Mouse (Mus musculus): ENCODE results near the gene Adgrv1. TPM values are rescaled to one million over a fixed set of nuclear protein-coding genes. Genes with fewer than 3 reads are reported as not detected.
A peak's percentile ranks its signal among the peaks of the same experiment; 100 is the strongest.

Gene Adgrv1
- polyA plus RNA-seq, 1 experiment from 2014 or later, result 0.76 TPM

DNA sequence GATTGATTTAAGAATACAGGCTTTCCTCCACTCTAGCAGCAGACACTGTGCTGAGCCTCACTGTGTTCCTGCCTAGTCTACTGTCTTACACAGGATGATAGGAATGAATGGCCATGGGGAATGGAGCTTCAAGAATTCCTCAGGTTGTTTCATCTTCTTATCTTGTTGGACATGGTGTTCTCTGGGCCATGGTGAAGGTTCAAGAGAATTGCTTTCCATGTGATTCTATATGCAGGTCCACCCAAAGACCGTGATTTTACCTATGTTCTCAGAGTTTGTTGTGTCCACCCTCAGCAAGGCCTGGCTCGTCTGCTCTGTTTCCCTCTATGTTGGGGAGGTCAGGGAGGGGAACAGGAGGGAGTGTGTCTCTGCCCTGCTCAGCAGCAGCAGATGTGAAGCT is 26.0 kb downstream of the Adgrv1 start:
- H3K4me1 ChIP-seq (replicated peaks), result no peaks in the 10 kb centered on the region
- H3K4me3 ChIP-seq, result no peak overlapping the region
- no peak overlapping the region for H3K4me2 ChIP-seq
- no peaks in the 10 kb centered on the region for H3K9me3 ChIP-seq (replicated peaks)
- H3K9ac ChIP-seq, result no peak overlapping the region
- no peaks in the 10 kb centered on the region for H3K27me3 ChIP-seq
- WGBS, result 66% methylated on average over 2 of the region's 2 CpGs
- no peak overlapping the region for H3K27ac ChIP-seq
- ATAC-seq (replicated peaks; ENCODE audit: insufficient number of reproducible peaks, insufficient read depth, low FRiP score, low read depth), result no peak
- no peaks in the 10 kb centered on the region for H3K36me3 ChIP-seq

DNA sequence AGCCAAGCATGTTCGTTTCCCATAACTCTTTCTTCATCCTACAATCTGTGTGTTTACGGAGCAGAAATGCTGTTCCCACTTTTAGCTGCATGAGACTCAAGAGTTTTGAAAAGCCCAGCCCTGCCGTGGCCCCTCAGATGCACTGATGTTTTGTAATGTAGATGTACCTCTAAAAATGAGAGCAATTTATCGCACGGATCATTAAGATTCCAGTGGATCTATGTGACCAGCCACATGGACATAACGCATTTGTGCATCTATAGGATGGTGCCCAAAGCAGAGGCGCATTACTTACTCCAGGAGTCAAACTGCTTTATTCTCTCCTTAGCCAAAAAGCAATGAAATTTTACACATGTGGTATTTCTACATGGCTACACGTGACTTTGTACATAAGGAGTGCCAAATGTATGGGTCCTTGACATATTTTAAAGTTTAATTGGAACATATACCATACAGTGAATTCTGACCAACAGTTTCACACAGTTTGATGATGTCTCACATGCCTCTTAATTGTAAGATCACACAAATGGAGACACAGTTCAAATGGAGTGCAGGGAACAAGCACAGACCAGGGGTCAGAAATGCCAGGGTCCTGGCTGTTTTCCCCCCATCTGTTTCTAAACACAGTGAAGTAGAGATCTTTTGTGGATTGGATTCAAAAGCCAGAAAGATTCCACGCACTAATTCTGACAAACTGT is 35.9 kb downstream of the Adgrv1 start:
- ATAC-seq (replicated peaks; ENCODE audit: insufficient number of reproducible peaks, insufficient read depth, low FRiP score, low read depth), result no peak
- WGBS, result 81% methylated on average over 9 of the region's 9 CpGs
- no peak overlapping the region for H3K4me2 ChIP-seq

GRCm38 (mm10) chr13:81578692-81579091 is 54.3 kb downstream of the Adgrv1 start:
- ATAC-seq (replicated peaks; ENCODE audit: insufficient number of reproducible peaks, insufficient read depth, low FRiP score, low read depth), result no peak

More for the DNA sequence above, 35.9 kb downstream of the Adgrv1 start:
- Histone ChIP-seq H3K27ac (no peak overlapping the region), H3K9ac (no peak overlapping the region), H3K27me3 (no peaks in the 10 kb centered on the region), H3K36me3 (no peaks in the 10 kb centered on the region), H3K9me3 (replicated peaks) (no peaks in the 10 kb centered on the region), H3K4me3 (no peak overlapping the region), H3K4me1 (replicated peaks) (no peaks in the 10 kb centered on the region)

GRCm38 (mm10) chr13:81570241-81570821 is 62.6 kb downstream of the Adgrv1 start:
- H3K4me3 ChIP-seq, result peak overlapping the region; percentile 18
- no peak for ATAC-seq (replicated peaks; ENCODE audit: insufficient number of reproducible peaks, insufficient read depth, low FRiP score, low read depth)
- peak overlapping the region; percentile 57 for H3K4me2 ChIP-seq
- no peaks in the 10 kb centered on the region for H3K36me3 ChIP-seq
- WGBS, result 42% methylated on average over 12 of the region's 12 CpGs
- no peak overlapping the region for H3K27ac ChIP-seq
- H3K4me1 ChIP-seq (replicated peaks), result peaks cover 6% of the 10 kb centered on the region
- no peak overlapping the region for H3K9ac ChIP-seq
- H3K27me3 ChIP-seq, result no peaks in the 10 kb centered on the region
- H3K9me3 ChIP-seq (replicated peaks), result no peaks in the 10 kb centered on the region

More at GRCm38 (mm10) chr13:81578692-81579091, 54.3 kb downstream of the Adgrv1 start:
- Histone ChIP-seq H3K36me3 (no peaks in the 10 kb centered on the region), H3K9me3 (replicated peaks) (no peaks in the 10 kb centered on the region), H3K27me3 (no peaks in the 10 kb centered on the region), H3K4me2 (no peak overlapping the region), H3K4me1 (replicated peaks) (no peaks in the 10 kb centered on the region), H3K9ac (no peak overlapping the region), H3K4me3 (no peak overlapping the region), H3K27ac (no peak overlapping the region)
- WGBS, result 49% methylated on average over 8 of the region's 8 CpGs

GRCm38 (mm10) chr13:81550024-81550423 is 82.9 kb downstream of the Adgrv1 start:
- Histone ChIP-seq H3K9ac (no peak overlapping the region), H3K36me3 (no peaks in the 10 kb centered on the region), H3K9me3 (replicated peaks) (no peaks in the 10 kb centered on the region), H3K27me3 (no peaks in the 10 kb centered on the region), H3K4me2 (no peak overlapping the region), H3K4me1 (replicated peaks) (no peaks in the 10 kb centered on the region), H3K4me3 (no peak overlapping the region), H3K27ac (no peak overlapping the region)
- ATAC-seq (replicated peaks; ENCODE audit: insufficient number of reproducible peaks, insufficient read depth, low FRiP score, low read depth), result no peak
- whole genome bisulfite sequencing, result 85% methylated on average over 1 of the region's 1 CpGs

GRCm38 (mm10) chr13:81534916-81535315 is 98.0 kb downstream of the Adgrv1 start:
- H3K27ac ChIP-seq, result no peak overlapping the region
- H3K9ac ChIP-seq, result no peak overlapping the region
- H3K36me3 ChIP-seq, result no peaks in the 10 kb centered on the region
- ATAC-seq (replicated peaks; ENCODE audit: insufficient number of reproducible peaks, insufficient read depth, low FRiP score, low read depth), result no peak
- no peaks in the 10 kb centered on the region for H3K9me3 ChIP-seq (replicated peaks)
- WGBS, result 72% methylated on average over 2 of the region's 2 CpGs
- H3K27me3 ChIP-seq, result no peaks in the 10 kb centered on the region
- H3K4me2 ChIP-seq, result no peak overlapping the region
- H3K4me1 ChIP-seq (replicated peaks), result no peaks in the 10 kb centered on the region
- no peak overlapping the region for H3K4me3 ChIP-seq

DNA sequence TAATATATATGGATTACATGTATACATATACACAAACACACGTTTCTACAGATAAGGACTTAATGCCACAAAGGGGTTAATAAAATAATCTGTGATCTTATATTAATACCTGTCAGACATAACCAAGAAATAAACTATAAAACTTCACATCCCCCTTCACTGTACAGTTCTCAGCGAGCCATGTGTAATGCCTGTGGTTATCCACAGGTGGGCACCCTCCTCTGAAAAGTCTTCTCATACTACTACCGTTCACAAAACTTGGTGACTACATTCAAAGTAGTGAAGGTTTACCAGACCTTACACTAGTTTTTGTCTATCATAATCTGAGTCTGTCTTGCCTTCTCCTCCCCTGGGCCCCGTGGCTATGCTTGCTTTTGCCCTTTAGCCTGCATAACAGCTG is 106.3 kb downstream of the Adgrv1 start:
- WGBS, result 38% methylated on average over 4 of the region's 4 CpGs
- Histone ChIP-seq H3K36me3 (no peaks in the 10 kb centered on the region), H3K9me3 (replicated peaks) (no peaks in the 10 kb centered on the region), H3K4me1 (replicated peaks) (no peaks in the 10 kb centered on the region), H3K27me3 (no peaks in the 10 kb centered on the region), H3K27ac (no peak overlapping the region), H3K4me2 (no peak overlapping the region), H3K4me3 (no peak overlapping the region), H3K9ac (no peak overlapping the region)
- no peak for ATAC-seq (replicated peaks; ENCODE audit: insufficient number of reproducible peaks, insufficient read depth, low FRiP score, low read depth)

DNA sequence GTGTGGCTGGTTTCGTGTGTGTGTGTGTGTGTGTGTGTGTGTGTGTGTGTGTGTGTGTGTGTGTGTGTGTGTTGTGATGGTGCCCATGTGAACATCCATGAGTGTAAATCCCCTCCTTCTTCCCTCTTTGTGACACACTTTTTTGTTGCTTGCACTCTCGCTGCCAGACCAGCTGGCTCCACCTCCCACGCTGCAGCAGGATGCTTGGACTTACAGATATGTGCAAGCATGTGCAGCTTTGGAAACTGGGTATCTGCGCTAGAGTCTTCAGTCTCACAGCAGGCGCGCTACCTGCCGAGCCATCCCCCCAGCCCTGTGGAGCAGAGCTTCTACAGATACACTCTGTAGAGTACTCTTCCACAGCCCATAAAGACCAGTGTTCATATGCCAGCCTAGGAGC is 122.8 kb downstream of the Adgrv1 start:
- no peak overlapping the region for H3K27ac ChIP-seq
- H3K4me1 ChIP-seq (replicated peaks), result no peaks in the 10 kb centered on the region
- 71% methylated on average over 7 of the region's 7 CpGs for WGBS
- H3K4me3 ChIP-seq, result no peak overlapping the region
- no peaks in the 10 kb centered on the region for H3K36me3 ChIP-seq
- no peak for ATAC-seq (replicated peaks; ENCODE audit: insufficient number of reproducible peaks, insufficient read depth, low FRiP score, low read depth)
- no peaks in the 10 kb centered on the region for H3K9me3 ChIP-seq (replicated peaks)
- no peak overlapping the region for H3K9ac ChIP-seq
- H3K4me2 ChIP-seq, result no peak overlapping the region
- H3K27me3 ChIP-seq, result no peaks in the 10 kb centered on the region

- Histone ChIP-seq H3K36me3 (no peaks in the 10 kb centered on the region), H3K27ac (no peak overlapping the region), H3K27me3 (no peaks in the 10 kb centered on the region), H3K4me2 (no peak overlapping the region), H3K4me3 (no peak overlapping the region), H3K9ac (no peak overlapping the region), H3K4me1 (replicated peaks) (no peaks in the 10 kb centered on the region), H3K9me3 (replicated peaks) (no peaks in the 10 kb centered on the region)
- WGBS, result 70% methylated on average over 3 of the region's 3 CpGs
- no peak for ATAC-seq (replicated peaks; ENCODE audit: insufficient number of reproducible peaks, insufficient read depth, low FRiP score, low read depth)
These were observed 135.9 kb downstream of the Adgrv1 start for GRCm38 (mm10) chr13:81497035-81497434.

- no peaks in the 10 kb centered on the region for H3K4me1 ChIP-seq (replicated peaks)
- ATAC-seq (replicated peaks; ENCODE audit: insufficient number of reproducible peaks, insufficient read depth, low FRiP score, low read depth), result no peak
- H3K4me2 ChIP-seq, result no peak overlapping the region
- no peak overlapping the region for H3K4me3 ChIP-seq
- H3K27me3 ChIP-seq, result no peaks in the 10 kb centered on the region
- H3K27ac ChIP-seq, result no peak overlapping the region
- WGBS, result 68% methylated on average over 7 of the region's 7 CpGs
- no peaks in the 10 kb centered on the region for H3K9me3 ChIP-seq (replicated peaks)
- no peaks in the 10 kb centered on the region for H3K36me3 ChIP-seq
- no peak overlapping the region for H3K9ac ChIP-seq
These were observed 141.0 kb downstream of the Adgrv1 start for GRCm38 (mm10) chr13:81491971-81492370.

DNA sequence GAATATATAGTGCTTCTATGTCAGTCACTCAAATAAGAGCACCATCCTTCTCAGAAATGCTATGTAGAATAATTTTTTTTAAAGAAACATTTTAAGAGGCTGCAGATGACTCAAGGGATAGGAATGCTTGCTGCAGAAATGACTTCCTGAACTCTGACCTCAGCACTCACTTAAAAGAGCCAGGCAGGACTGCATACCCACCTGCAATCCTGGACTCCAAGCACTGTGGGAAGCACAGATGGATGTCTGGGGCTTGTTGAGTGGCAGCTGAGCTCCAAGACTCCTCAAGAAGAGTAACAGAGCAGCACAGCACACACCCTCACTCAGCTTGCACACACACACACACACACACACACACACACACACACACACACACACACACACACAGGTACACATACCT is 146.0 kb downstream of the Adgrv1 start:
- ATAC-seq (replicated peaks; ENCODE audit: insufficient number of reproducible peaks, insufficient read depth, low FRiP score, low read depth), result no peak
- Histone ChIP-seq H3K4me1 (replicated peaks) (no peaks in the 10 kb centered on the region), H3K27ac (no peak overlapping the region), H3K4me2 (no peak overlapping the region), H3K36me3 (no peaks in the 10 kb centered on the region), H3K27me3 (no peaks in the 10 kb centered on the region), H3K9ac (no peak overlapping the region), H3K4me3 (no peak overlapping the region), H3K9me3 (replicated peaks) (no peaks in the 10 kb centered on the region)

DNA sequence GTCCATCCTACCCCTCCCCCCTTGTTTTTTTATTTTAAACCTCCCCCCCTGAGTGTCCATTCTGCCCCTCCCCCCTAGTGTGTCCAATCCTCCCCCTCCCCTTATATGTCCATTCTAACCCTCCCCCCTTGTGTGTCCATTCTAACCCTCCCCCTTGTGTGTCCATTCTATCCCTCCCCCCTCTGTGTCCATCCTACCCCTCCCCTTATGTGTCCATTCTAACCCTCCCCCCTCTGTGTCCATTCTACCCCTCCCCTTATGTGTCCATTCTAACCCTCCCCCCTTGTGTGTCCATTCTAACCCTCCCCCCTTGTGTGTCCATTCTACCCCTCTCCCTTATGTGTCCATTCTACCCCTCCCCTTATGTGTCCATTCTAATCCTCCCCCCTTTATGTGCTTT is 159.2 kb downstream of the Adgrv1 start:
- H3K4me1 ChIP-seq (replicated peaks), result no peaks in the 10 kb centered on the region
- no peak overlapping the region for H3K9ac ChIP-seq
- H3K9me3 ChIP-seq (replicated peaks), result no peaks in the 10 kb centered on the region
- H3K27me3 ChIP-seq, result no peaks in the 10 kb centered on the region
- H3K4me3 ChIP-seq, result no peak overlapping the region
- no peak overlapping the region for H3K4me2 ChIP-seq
- H3K27ac ChIP-seq, result no peak overlapping the region
- no peak for ATAC-seq (replicated peaks; ENCODE audit: insufficient number of reproducible peaks, insufficient read depth, low FRiP score, low read depth)
- H3K36me3 ChIP-seq, result no peaks in the 10 kb centered on the region
